In genomic region chr11:109539290-109539689, GRCm38 (mm10) we compare ENCODE assay signal across 14 mouse cellular contexts.
A peak's percentile ranks its signal among the peaks of the same experiment; 100 is the strongest.
DNase-seq lines count a peak whose midpoint lies in the region; ATAC-seq lines count a peak whose summit lies in the region.
"Had no signal": no experiment of that assay in that cellular context is flagged by ENCODE, and none has a peak within 500 bp of the region (broad histone marks: within the 10 kb centered on the region; RNA-seq: fewer than 3 reads in every experiment).

No protein-coding gene starts in this region.

- no peaks in the 10 kb centered on the region for H3K9me3 ChIP-seq in hindbrain, embryonic 11.5 days (ENCODE audit: control insufficient read depth, low read length)
- H3K9me3 ChIP-seq in hindbrain, embryonic 12.5 days (replicated peaks) = no peaks in the 10 kb centered on the region
- no peaks in the 10 kb centered on the region for H3K9me3 ChIP-seq in hindbrain, embryonic 16.5 days (ENCODE audit: control insufficient read depth, low read length)
- H3K9me3 ChIP-seq: heart, embryonic 15.5 days; lung, embryonic 15.5 days had no signal

- peak; percentile 20 for DNase-seq in hindbrain, embryonic 11.5 days (ENCODE audit: low spot score)
- DNase-seq in right cerebral cortex, postnatal 4 days = peak; percentile 3
- DNase-seq in right cerebral cortex, postnatal 25 days = no peak
- DNase-seq in retina, postnatal 7 days (ENCODE audit: low read depth, low spot score) = peak; percentile 8
- DNase-seq in urinary bladder, postnatal 14 days (ENCODE audit: low spot score) = no peak
- DNase-seq in frontal cortex, postnatal 14 days (ENCODE audit: low spot score in 2 of 2) = no peak
- DNase-seq: adrenal gland, adult 2 months had no signal

- H3K27me3 ChIP-seq in hindbrain, embryonic 11.5 days (ENCODE audit: control insufficient read depth, insufficient read depth, low read length) = no peaks in the 10 kb centered on the region
- no peaks in the 10 kb centered on the region for H3K27me3 ChIP-seq in hindbrain, embryonic 12.5 days
- H3K27me3 ChIP-seq in hindbrain, embryonic 16.5 days (replicated peaks; ENCODE audit: control insufficient read depth, insufficient read depth, low read length) = no peaks in the 10 kb centered on the region
- H3K27me3 ChIP-seq: CH12.LX; heart, embryonic 15.5 days; lung, embryonic 15.5 days had no signal

- H3K4me1 ChIP-seq in hindbrain, embryonic 11.5 days (replicated peaks; ENCODE audit: control insufficient read depth, insufficient read depth, low read length) = no peaks in the 10 kb centered on the region
- H3K4me1 ChIP-seq in hindbrain, embryonic 12.5 days = peaks cover 9% of the 10 kb centered on the region
- H3K4me1 ChIP-seq in hindbrain, embryonic 16.5 days (ENCODE audit: control insufficient read depth, insufficient read depth, low read depth, low read length) = peaks cover 5% of the 10 kb centered on the region

- ATAC-seq in hindbrain, embryonic 11.5 days (ENCODE audit: low FRiP score) = no peak
- no peak for ATAC-seq in hindbrain, embryonic 12.5 days (ENCODE audit: low FRiP score)
- peak; percentile 56; the same call in 1 of the 2 replicates for ATAC-seq in hindbrain, embryonic 16.5 days
- ATAC-seq: inflammation-experienced regulatory T-cells, adult 6 months had no signal

- H3K4me2 ChIP-seq in hindbrain, embryonic 11.5 days (replicated peaks; ENCODE audit: low read depth, low read length) = no peak overlapping the region
- no peak overlapping the region; the same call in 1 of the 2 replicates for H3K4me2 ChIP-seq in hindbrain, embryonic 12.5 days (replicated peaks)
- H3K4me2 ChIP-seq in hindbrain, embryonic 16.5 days (ENCODE audit: low read length) = no peak overlapping the region
- H3K4me2 ChIP-seq: heart, embryonic 15.5 days; lung, embryonic 15.5 days had no signal

- H3K9ac ChIP-seq in hindbrain, embryonic 11.5 days (ENCODE audit: low read depth, low read length) = no peak overlapping the region
- H3K9ac ChIP-seq in hindbrain, embryonic 12.5 days = no peak overlapping the region
- no peak overlapping the region for H3K9ac ChIP-seq in hindbrain, embryonic 16.5 days (ENCODE audit: low read depth, low read length)
- H3K9ac ChIP-seq: heart, embryonic 15.5 days; lung, embryonic 15.5 days had no signal

- H3K4me3 ChIP-seq in hindbrain, embryonic 11.5 days (ENCODE audit: low read depth, low read length) = no peak overlapping the region
- H3K4me3 ChIP-seq in hindbrain, embryonic 12.5 days = no peak overlapping the region
- no peak overlapping the region for H3K4me3 ChIP-seq in hindbrain, embryonic 16.5 days (ENCODE audit: low read length)
- H3K4me3 ChIP-seq: heart, embryonic 15.5 days; lung, embryonic 15.5 days had no signal

- 39% methylated on average over 6 of the region's 6 CpGs for WGBS in hindbrain, embryonic 11.5 days
- 47% methylated on average over 6 of the region's 6 CpGs for WGBS in hindbrain, embryonic 12.5 days
- 37% methylated on average over 6 of the region's 6 CpGs for WGBS in hindbrain, embryonic 16.5 days

- H3K36me3 ChIP-seq in hindbrain, embryonic 11.5 days (ENCODE audit: control insufficient read depth, insufficient read depth, low read length) = no peaks in the 10 kb centered on the region
- H3K36me3 ChIP-seq in hindbrain, embryonic 12.5 days = no peaks in the 10 kb centered on the region
- no peaks in the 10 kb centered on the region for H3K36me3 ChIP-seq in hindbrain, embryonic 16.5 days (ENCODE audit: control insufficient read depth, insufficient read depth, low read length)
- H3K36me3 ChIP-seq: heart, embryonic 15.5 days; lung, embryonic 15.5 days had no signal

- H3K27ac ChIP-seq in hindbrain, embryonic 11.5 days (ENCODE audit: low read depth, low read length) = no peak overlapping the region
- H3K27ac ChIP-seq in hindbrain, embryonic 12.5 days = no peak overlapping the region
- no peak overlapping the region for H3K27ac ChIP-seq in hindbrain, embryonic 16.5 days (ENCODE audit: low read depth, low read length)
- H3K27ac ChIP-seq: heart, embryonic 15.5 days; kidney, postnatal 0 days; lung, embryonic 15.5 days had no signal

Comparison
In these comparisons a context has a peak if more than half of its experiments do, and no peak if none do; other contexts are left out.
1. DNase-seq: peak in hindbrain, embryonic 11.5 days (single experiment), right cerebral cortex, postnatal 4 days (single experiment) and retina, postnatal 7 days (single experiment); none in right cerebral cortex, postnatal 25 days (single experiment), urinary bladder, postnatal 14 days (single experiment) and frontal cortex, postnatal 14 days (0 of 2).